Mouse (Mus musculus) regulatory T cell (primary cell): Measurements from ENCODE around the gene Atp2b4.
"Not testable (repeated sequence)": the region's sequence is repeated elsewhere in the genome, so short reads cannot be mapped to it uniquely, and the experiment has no call there.

Experiments used
- in situ Hi-C: fragments of 300-600 bp; cut with MboI, MseI; formaldehyde crosslinking; loops from one replicate; pipeline ENCODE4 v1.15.1; 2025; ENCODE audit warnings: high pct_unique_total_duplicates

Gene Atp2b4

DNA sequence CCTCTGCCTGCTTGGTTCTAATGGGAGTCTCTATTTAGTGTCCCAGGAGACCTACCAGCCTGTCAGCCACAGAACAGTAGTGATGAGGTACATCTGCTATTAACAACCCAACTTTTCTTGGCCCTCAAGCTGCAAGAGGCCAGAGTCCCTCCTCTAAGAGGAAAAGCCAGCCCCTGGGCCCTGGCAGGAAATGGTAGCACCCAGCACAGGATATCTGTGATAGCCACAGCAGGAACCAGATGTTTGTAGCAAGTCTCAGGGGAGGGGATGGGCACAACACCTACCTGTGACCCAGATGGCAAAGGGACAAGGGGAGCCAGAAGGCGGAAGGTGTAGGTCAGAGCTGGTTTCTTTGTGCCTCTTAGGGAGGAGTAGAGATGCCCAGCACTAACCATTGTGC is 106.0 kb downstream of the Atp2b4 start:
- in situ Hi-C loops = no loop called here

- in situ Hi-C loops = no loop called here
Observed at GRCm38 (mm10) chr1:133694301-133694700, 106.5 kb downstream of the Atp2b4 start.

DNA sequence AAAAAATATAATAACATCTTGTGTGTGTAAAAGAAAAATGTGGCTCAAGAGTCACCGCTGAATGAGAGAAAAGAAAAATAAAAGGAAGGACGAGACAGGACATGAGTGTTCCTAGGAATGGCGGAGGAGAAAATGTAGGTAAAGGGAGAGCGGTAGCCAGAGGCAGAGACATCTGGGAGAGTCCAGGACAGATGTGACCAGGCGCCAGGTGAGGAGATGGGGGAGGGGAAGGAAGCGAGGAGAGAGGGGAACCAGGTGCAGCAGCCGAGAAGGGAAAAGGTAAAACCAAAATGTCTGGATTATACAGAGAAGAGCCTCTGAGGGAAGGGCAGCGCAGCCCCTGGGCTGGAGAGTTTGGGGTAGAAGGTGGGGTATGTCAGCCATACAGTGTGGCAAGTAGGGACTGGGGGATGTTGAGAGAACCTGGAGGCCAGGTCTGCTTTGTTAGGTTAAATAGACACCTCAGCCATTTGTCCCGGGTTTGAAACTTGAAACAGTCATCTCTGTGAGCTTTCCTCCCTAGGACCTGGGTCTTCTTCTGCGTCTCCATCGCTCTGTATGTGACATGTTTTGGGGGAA is 107.2 kb downstream of the Atp2b4 start:
- in situ Hi-C loops = no loop called here

- in situ Hi-C loops = no loop called here
Observed at GRCm38 (mm10) chr1:133692195-133692594, 108.6 kb downstream of the Atp2b4 start.

- in situ Hi-C loops = no loop called here
Observed at GRCm38 (mm10) chr1:133691046-133691445, 109.8 kb downstream of the Atp2b4 start.

GRCm38 (mm10) chr1:133689897-133690296 is 110.9 kb downstream of the Atp2b4 start, which contains the start of gene Lax1:
TSS of gene Lax1 (minus strand) at chr1:133690108.
- in situ Hi-C loops = loop anchor here (10.0 kb wide), 1 partner anchor 1135 kb away; no protein-coding TSS in a partner anchor

- in situ Hi-C loops = loop anchor here (10.0 kb wide), 1 partner anchor 1136 kb away; no protein-coding TSS in a partner anchor
Observed at GRCm38 (mm10) chr1:133688301-133688700, 112.5 kb downstream of the Atp2b4 start.

- in situ Hi-C loops = loop anchor here (10.0 kb wide), 1 partner anchor 1139 kb away; no protein-coding TSS in a partner anchor
Observed at GRCm38 (mm10) chr1:133685749-133686519, 114.9 kb downstream of the Atp2b4 start.

GRCm38 (mm10) chr1:133671801-133672200 is 129.0 kb downstream of the Atp2b4 start:
- in situ Hi-C loops = no loop called here

DNA sequence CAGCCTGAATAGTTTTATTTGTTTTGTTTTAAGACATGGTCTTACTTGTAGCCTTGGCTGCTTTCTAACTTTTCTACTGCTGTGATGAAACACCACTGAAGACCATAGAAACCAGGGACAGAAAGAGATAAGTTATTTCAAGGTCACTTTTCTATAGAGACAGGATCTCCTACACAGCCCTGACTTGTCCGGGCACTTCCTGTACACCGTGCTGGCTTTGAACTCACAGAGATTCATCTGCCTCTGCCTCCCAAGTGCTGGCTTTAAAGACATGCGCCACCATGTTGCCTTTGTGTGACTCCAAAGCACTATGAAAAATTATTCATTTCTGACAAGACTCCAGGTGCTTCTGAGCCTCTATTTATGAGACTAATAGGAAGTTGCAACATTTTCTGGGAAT is 129.6 kb downstream of the Atp2b4 start:
- in situ Hi-C loops = no loop called here

GRCm38 (mm10) chr1:133670776-133671175 is 130.1 kb downstream of the Atp2b4 start:
- in situ Hi-C loops = no loop called here

DNA sequence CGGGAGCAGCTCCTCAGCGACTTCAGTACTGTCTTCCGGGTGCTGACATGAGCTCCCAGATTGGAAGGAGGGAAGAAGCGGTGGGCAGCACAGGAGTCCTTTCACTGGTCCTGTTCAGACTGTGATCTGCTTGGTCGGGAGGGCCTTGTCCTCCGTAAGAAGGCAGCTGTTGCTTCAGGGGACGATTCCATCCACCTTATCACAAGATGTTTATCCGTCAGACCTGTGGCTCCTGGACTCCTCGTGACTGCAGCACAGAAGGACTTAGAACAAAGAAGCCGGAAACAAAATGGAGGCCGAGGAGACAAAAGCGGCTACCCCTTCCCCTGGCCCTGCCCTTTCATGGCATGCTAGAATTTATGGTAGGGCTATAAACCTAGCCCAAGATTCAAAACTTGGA is 130.7 kb downstream of the Atp2b4 start:
- in situ Hi-C loops = no loop called here

DNA sequence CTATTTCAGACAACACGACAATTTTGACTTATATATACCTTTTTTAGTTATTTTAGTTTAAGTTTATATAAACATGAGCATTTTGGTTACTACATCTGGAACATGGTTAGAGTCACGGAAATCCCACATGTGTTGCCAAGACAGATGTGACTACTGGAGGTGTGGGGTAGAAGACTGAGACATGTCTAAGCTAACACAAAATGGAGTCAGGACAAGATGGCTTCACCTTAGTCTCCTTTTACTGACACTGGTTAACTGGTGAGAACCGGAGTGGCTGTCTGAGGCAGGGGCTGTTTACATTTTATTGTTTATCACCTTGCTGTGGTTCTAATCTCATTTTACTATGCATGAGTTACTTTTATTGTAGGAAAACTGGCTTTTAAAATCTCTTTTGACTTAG is 132.2 kb downstream of the Atp2b4 start:
- in situ Hi-C loops = no loop called here

DNA sequence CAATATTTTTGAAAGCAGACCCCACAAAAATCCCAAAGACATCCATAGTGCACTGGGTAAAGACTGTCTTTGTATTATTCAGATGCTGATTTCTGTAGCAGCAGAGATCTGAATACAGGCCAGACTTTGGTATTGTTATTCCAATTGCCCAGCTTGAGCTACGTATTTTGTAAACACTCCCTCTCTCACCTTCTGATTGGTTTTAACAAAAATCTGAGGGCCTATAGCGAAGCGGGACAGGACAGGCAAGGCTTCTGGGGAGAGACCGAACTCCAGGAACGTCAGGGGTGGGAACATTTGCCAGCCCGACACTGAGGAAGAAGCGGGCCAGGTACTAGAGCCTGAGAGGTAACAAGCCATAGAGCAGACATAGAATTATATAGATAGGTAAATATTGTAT is 133.1 kb downstream of the Atp2b4 start:
- in situ Hi-C loops = no loop called here

DNA sequence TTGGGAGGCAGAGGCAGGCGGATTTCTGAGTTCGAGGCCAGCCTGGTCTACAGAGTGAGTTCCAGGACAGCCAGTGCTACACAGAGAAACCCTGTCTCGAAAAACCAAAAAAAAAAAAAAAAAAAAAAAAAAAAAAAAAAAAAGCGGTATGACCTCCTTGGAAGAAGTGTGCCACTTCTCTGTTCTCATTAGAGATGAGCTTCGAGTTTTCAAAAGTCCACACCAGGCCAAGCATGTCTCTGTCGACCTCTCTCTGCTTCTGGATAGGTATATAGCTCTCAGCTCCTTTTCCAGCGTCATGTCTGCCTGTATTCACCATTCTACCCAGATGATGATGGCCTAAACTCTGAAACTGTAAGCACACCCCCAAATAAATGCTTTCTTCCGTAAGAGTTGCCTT is 135.1 kb downstream of the Atp2b4 start:
- in situ Hi-C loops = not testable (repeated sequence)

GRCm38 (mm10) chr1:133664203-133664970 is 136.5 kb downstream of the Atp2b4 start:
- in situ Hi-C loops = no loop called here

GRCm38 (mm10) chr1:133663427-133663826 is 137.4 kb downstream of the Atp2b4 start:
- in situ Hi-C loops = no loop called here

DNA sequence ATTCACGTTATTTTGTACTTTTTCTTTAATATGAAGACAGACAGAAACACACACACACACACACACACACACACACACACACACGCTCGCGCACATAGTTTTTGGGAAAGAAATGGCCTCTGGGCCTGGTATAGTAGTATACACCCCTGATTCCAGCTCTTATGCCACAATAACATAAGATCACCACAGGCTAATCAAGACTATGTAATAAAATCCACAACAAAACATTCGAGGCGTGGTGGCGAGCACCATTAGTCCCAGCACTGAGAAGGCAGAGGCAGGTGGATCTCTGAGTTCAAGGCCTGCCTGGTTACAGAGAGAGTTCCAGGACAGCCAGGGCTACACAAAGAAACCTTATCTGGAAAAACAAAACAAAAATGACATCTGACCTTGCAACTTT is 137.9 kb downstream of the Atp2b4 start:
- in situ Hi-C loops = no loop called here

DNA sequence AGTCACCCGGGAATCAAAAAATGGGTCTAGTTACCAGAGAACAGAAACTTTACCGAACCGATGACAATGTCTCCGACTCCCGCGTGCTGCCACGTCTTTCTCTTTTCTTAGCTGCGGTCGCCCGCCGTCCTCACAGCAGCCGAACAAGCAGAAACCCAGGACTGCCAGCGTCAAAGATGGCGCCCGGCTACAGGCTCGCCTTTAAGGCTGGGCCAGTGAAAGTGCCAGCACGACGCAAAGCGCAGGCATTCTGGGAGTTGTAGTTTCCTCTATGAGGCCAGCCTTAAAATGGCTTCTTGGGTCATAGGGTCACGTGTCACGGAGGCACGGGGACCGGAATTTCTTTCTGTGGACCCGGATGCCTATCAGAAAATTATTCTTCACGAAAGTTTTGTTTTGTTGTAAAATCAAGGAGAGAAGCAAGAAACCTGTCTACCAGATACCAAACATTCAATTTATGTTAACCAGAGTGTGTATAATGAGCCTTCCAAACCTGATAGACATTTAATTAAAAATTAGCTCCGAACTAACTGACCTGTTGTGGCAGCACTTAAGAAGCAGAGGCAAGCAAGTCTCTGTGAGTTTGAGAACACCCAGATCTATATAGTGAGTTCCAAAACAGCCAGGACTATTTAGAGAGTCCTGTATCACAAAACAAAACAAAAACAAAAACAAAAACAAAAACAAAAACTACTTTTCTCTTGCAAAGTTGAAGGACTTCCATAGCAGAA is 139.5 kb downstream of the Atp2b4 start, which contains the start of gene Gm38394:
Gm38394 (minus strand) TSS at position 116 of the 731 bp plus-strand sequence.
- in situ Hi-C loops = no loop called here

DNA sequence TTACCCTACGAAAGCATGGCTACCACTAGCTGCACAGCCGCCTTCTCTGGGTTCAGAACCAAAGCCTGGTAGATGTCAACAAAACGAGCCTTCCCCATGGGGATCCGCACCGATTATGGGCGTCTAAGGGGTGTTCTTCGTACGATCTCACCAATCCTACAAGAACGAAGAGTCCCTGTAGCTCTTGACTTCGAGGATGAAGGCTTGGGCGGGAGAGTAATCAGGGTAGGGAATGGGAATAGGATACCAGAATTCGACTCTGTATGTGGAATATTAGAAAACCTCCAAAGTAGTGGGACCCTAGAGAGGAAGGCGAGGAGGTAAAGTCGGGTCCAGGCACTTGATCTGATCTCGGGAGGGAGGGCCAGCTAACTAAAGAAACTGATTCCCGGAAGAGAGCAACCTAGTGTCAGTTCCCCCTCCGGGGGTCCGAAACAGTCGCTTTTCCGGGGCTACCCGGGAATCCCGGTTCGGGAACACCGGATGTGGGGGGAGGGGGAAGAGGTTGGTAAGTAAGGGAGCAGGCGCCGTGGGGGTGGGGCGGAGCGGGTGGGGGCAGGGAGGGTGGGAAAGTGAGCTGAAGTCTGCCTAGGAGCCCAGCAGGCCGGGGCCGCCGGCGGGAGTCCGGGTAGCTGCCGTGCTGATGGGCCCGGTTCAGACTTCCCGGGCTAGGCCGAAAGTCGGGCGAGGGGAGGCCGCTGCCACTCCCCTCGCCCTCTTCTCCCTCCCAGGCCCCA is 140.2 kb downstream of the Atp2b4 start, which contains the start of gene Zbed6:
Zbed6 (minus strand) TSS at position 420 of the 737 bp plus-strand sequence.
- in situ Hi-C loops = no loop called here

DNA sequence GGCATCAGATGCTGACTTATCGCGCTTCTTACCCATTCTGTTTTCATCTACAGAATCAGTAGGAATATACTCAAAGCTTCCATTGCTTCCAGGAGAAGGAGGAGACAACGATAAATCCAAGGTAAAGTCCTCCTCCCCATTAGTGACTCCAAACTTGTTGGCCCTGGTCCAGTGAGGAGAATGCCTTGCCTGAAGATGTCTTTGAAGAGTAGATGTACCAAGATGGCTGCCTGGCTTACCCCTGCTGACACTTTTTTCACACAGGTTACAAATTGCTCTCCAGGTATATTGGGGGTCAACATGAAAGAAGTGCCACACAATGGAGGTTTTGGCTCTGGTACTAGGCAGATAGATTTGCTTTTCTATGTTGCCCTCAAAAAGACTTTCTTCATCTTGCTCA is 142.0 kb downstream of the Atp2b4 start:
- in situ Hi-C loops = no loop called here
